Mouse (Mus musculus): Measurements from ENCODE around the gene Ramac. TPM values are rescaled to one million over a fixed set of nuclear protein-coding genes. Genes with fewer than 3 reads are reported as not detected.

Ramac gene
- total RNA-seq (2021): 10 to 100 TPM; 63.1 to 64.2 TPM
- long read RNA-seq, experiment 1, transcript Ramac-201 (3 exons, 1,452 nt): major isoform, 77 of 91 reads
- long read RNA-seq, experiment 1, partial matches to known transcripts: 6 of 91 reads
- long read RNA-seq, experiment 1, other reads (novel, unspliced or antisense): 7 of 91 reads
- long read RNA-seq, experiment 2, transcript Ramac-201 (3 exons, 1,452 nt): major isoform, 133 of 143 reads
- long read RNA-seq, experiment 2, partial matches to known transcripts: 5 of 143 reads
- long read RNA-seq, experiment 2, other reads (novel, unspliced or antisense): 4 of 143 reads

GRCm38 (mm10) chr7:81762180-81763109 is at the start of gene Ramac:
Gene Ramac, plus strand, starts transcription at chr7:81762925.
- peak; percentile 83 to 89 for DNase-seq (ENCODE audit: low spot score in 2 of 2)

GRCm38 (mm10) chr7:81718657-81719056 is 44.1 kb upstream of the Ramac start:
- peak in 1 of 2 experiments; percentile 62 for DNase-seq (ENCODE audit: low spot score in 2 of 2)

GRCm38 (mm10) chr7:81719216-81719661 is 43.5 kb upstream of the Ramac start:
- DNase-seq (ENCODE audit: low spot score in 2 of 2): no peak

GRCm38 (mm10) chr7:81721271-81721670 is 41.5 kb upstream of the Ramac start:
- DNase-seq (ENCODE audit: low spot score in 2 of 2): no peak

- no peak for DNase-seq (ENCODE audit: low spot score in 2 of 2)
Measured at GRCm38 (mm10) chr7:81723851-81724250, 38.9 kb upstream of the Ramac start.

- DNase-seq (ENCODE audit: low spot score in 2 of 2): no peak
Measured at GRCm38 (mm10) chr7:81725986-81726727, 36.6 kb upstream of the Ramac start.

GRCm38 (mm10) chr7:81726728-81727005 is 36.1 kb upstream of the Ramac start:
- no peak for DNase-seq (ENCODE audit: low spot score in 2 of 2)

GRCm38 (mm10) chr7:81727716-81728115 is 35.0 kb upstream of the Ramac start:
- DNase-seq (ENCODE audit: low spot score in 2 of 2): no peak

GRCm38 (mm10) chr7:81729787-81730186 is 32.9 kb upstream of the Ramac start:
- DNase-seq (ENCODE audit: low spot score in 2 of 2): no peak

GRCm38 (mm10) chr7:81731181-81731651 is 31.5 kb upstream of the Ramac start:
- peak; percentile 23 to 60 for DNase-seq (ENCODE audit: low spot score in 2 of 2)

GRCm38 (mm10) chr7:81732183-81733089 is 30.3 kb upstream of the Ramac start:
- no peak for DNase-seq (ENCODE audit: low spot score in 2 of 2)

GRCm38 (mm10) chr7:81735300-81736048 is 27.3 kb upstream of the Ramac start:
- no peak for DNase-seq (ENCODE audit: low spot score in 2 of 2)

- no peak for DNase-seq (ENCODE audit: low spot score in 2 of 2)
Measured at GRCm38 (mm10) chr7:81738720-81739385, 23.9 kb upstream of the Ramac start.

GRCm38 (mm10) chr7:81740010-81740409 is 22.7 kb upstream of the Ramac start:
- DNase-seq (ENCODE audit: low spot score in 2 of 2): no peak

- no peak for DNase-seq (ENCODE audit: low spot score in 2 of 2)
Measured at GRCm38 (mm10) chr7:81744145-81744544, 18.6 kb upstream of the Ramac start.

- no peak for DNase-seq (ENCODE audit: low spot score in 2 of 2)
Measured at GRCm38 (mm10) chr7:81747956-81748355, 14.8 kb upstream of the Ramac start.

- DNase-seq (ENCODE audit: low spot score in 2 of 2): peak in 1 of 2 experiments; percentile 21
Measured at GRCm38 (mm10) chr7:81763110-81763845, 553 bp downstream of the Ramac start.

- DNase-seq (ENCODE audit: low spot score in 2 of 2): no peak
Measured at GRCm38 (mm10) chr7:81772786-81773539, 10.2 kb downstream of the Ramac start.
